Mouse (Mus musculus) limb, embryonic 14.5 days (tissue): ENCODE results near the gene Phf21a. TPM values are rescaled to one million over a fixed set of nuclear protein-coding genes. Genes with fewer than 3 reads are reported as not detected.

Experiments
- ATAC-seq: fragments of 200-750 bp; cut with Nextera tagmentation; 2 replicates; pipeline ENCODE4 v1.8.0; 2017; ENCODE audit warnings: low read depth, moderate number of reproducible peaks, moderate TSS enrichment; ENCODE audit not compliant: low FRiP score
- DNase-seq: peaks from one replicate; pipeline ENCODE4 v3.0.0-alpha.2; 2015; ENCODE audit warnings: low spot score
- H3K27ac ChIP-seq: fragments of 300-500 bp; sonication (generic); replicated peaks from 2 replicates; pipeline ENCODE4 v1.5.1; 2014; ENCODE audit warnings: low read depth, mild to moderate bottlenecking, low read length, moderate library complexity, mixed read lengths
- H3K27me3 ChIP-seq: fragments of 300-500 bp; sonication (generic); 2 replicates; pipeline ENCODE4 v1.6.1; 2014; ENCODE audit warnings: low read length, mixed read lengths; ENCODE audit not compliant: control insufficient read depth, insufficient read depth
- H3K36me3 ChIP-seq: fragments of 300-500 bp; sonication (generic); 2 replicates; pipeline ENCODE4 v1.6.1; 2014; ENCODE audit warnings: mild to moderate bottlenecking, low read length, moderate library complexity, mixed read lengths; ENCODE audit not compliant: control insufficient read depth, insufficient read depth
- H3K4me1 ChIP-seq: fragments of 300-500 bp; sonication (generic); 2 replicates; pipeline ENCODE4 v1.6.1; 2014; ENCODE audit warnings: antibody characterized with exemption, low read length, mixed read lengths; ENCODE audit not compliant: control insufficient read depth, insufficient read depth
- H3K4me2 ChIP-seq: fragments of 300-500 bp; sonication (generic); replicated peaks from 2 replicates; pipeline ENCODE4 v1.6.1; 2014; ENCODE audit warnings: low read depth, mild to moderate bottlenecking, low read length, moderate library complexity; ENCODE audit not compliant: severe bottlenecking
- H3K4me3 ChIP-seq: fragments of 300-500 bp; sonication (generic); replicated peaks from 2 replicates; pipeline ENCODE4 v1.5.1; 2014; ENCODE audit warnings: low read length
- H3K9ac ChIP-seq: fragments of 300-500 bp; sonication (generic); 2 replicates; pipeline ENCODE4 v1.6.1; 2014; ENCODE audit warnings: mild to moderate bottlenecking, low read depth, low read length, moderate library complexity; ENCODE audit not compliant: severe bottlenecking
- H3K9me3 ChIP-seq: fragments of 300-500 bp; sonication (generic); 2 replicates; pipeline ENCODE4 v1.6.1; 2016; ENCODE audit warnings: low read length; ENCODE audit not compliant: control insufficient read depth
- POLR2A ChIP-seq: fragments of 200-500 bp; IDR thresholded peaks from 2 replicates; pipeline ENCODE4 v1.8.0; 2012; ENCODE audit warnings: inconsistent platforms, mild to moderate bottlenecking, moderate library complexity, borderline replicate concordance; ENCODE audit not compliant: insufficient read depth, insufficient read length; ENCODE audit errors: extremely low read depth
- WGBS: fragments of 180-500 bp; shearing (Covaris S2); extraction: QIAGEN DNeasy Blood & Tissue Kit; methylation state at CpG from one replicate; pipeline ENCODE4 v1.1.7; 2014; 5-methylcytosine and 5-hydroxymethylcytosine counted together
- polyA plus RNA-seq, 2 experiments: library from polyadenylated mRNA; depleted of rRNA in 1 of 2; stranded (reverse) in 1 of 2; unstranded in 1 of 2; fragments of >200 nt; fragmentation: Nextera tagmentation in 1 of 2; extraction: Ambion mirVana in 1 of 2; gene quantifications; 2 replicates each; pipeline versions ENCODE4 v1.2.1 to v1.2.3; 2012 to 2014

Gene Phf21a
- polyA plus RNA-seq, 2 experiments: 38.2 to 96.0 TPM

GRCm38 (mm10) chr2:92372767-92373436 lies 280.0 kb downstream of the Phf21a start:
- H3K36me3 ChIP-seq: no peaks in the 10 kb centered on the region; the same call in 1 of the 2 replicates
- H3K27me3 ChIP-seq: no peaks in the 10 kb centered on the region; the same call in 1 of the 2 replicates
- no peak overlapping the region for H3K9ac ChIP-seq
- WGBS: 49% methylated on average over 9 of the region's 9 CpGs
- H3K4me1 ChIP-seq: peaks cover 35% of the 10 kb centered on the region
- no peak for TF ChIP-seq POLR2A
- no peak overlapping the region for H3K4me3 ChIP-seq
- H3K27ac ChIP-seq: no peak overlapping the region
- no peak for ATAC-seq
- DNase-seq: no peak
- H3K4me2 ChIP-seq: no peak overlapping the region
- no peaks in the 10 kb centered on the region for H3K9me3 ChIP-seq

GRCm38 (mm10) chr2:92373437-92373813 lies 280.5 kb downstream of the Phf21a start:
- ATAC-seq (no peak), DNase-seq (no peak)
- no peaks in the 10 kb centered on the region; the same call in 1 of the 2 replicates for H3K27me3 ChIP-seq
- H3K36me3 ChIP-seq: peaks cover under 1% of the 10 kb centered on the region; the same call in 1 of the 2 replicates
- no peak for TF ChIP-seq POLR2A
- no peak overlapping the region for H3K9ac ChIP-seq
- 77% methylated on average over 11 of the region's 11 CpGs for WGBS
- H3K4me2 ChIP-seq: no peak overlapping the region
- H3K27ac ChIP-seq: no peak overlapping the region
- H3K9me3 ChIP-seq: no peaks in the 10 kb centered on the region
- H3K4me1 ChIP-seq: peaks cover 35% of the 10 kb centered on the region
- H3K4me3 ChIP-seq: no peak overlapping the region

- peak; percentile 17; the same call in 1 of the 2 replicates for TF ChIP-seq POLR2A
- peak; percentile 31; the same call in 1 of the 2 replicates for ATAC-seq
- H3K4me1 ChIP-seq: peaks cover 35% of the 10 kb centered on the region
Measured at GRCm38 (mm10) chr2:92374514-92374913, 281.6 kb downstream of the Phf21a start, which contains the start of the genes Pex16 and Large2. Pex16 (plus strand) TSS chr2:92374676. Large2 (minus strand) TSS chr2:92374869.

GRCm38 (mm10) chr2:92375099-92375623 lies 282.2 kb downstream of the Phf21a start:
- DNase-seq (peak; percentile 98), ATAC-seq (peak; percentile 93)
- H3K9me3 ChIP-seq: no peaks in the 10 kb centered on the region
- H3K27ac ChIP-seq: peak overlapping the region; percentile 83
- peaks cover 30% of the 10 kb centered on the region for H3K4me1 ChIP-seq
- peak overlapping the region; percentile 99 for H3K4me2 ChIP-seq
- peaks cover 15% of the 10 kb centered on the region for H3K36me3 ChIP-seq
- H3K4me3 ChIP-seq: peak overlapping the region; percentile 63
- peak overlapping the region; percentile 58 for H3K9ac ChIP-seq
- no peaks in the 10 kb centered on the region; the same call in 1 of the 2 replicates for H3K27me3 ChIP-seq
- 0% methylated on average over 25 of the region's 29 CpGs for WGBS
- no peak for TF ChIP-seq POLR2A

More at GRCm38 (mm10) chr2:92374514-92374913, 281.6 kb downstream of the Phf21a start, which contains the start of the genes Pex16 and Large2:
- Histone ChIP-seq H3K4me3 (peak within 1 kb of the TSS; percentile 63), H3K27ac (peak within 1 kb of the TSS; percentile 83), H3K9me3 (no peaks in the 10 kb centered on the region), H3K4me2 (peak within 1 kb of the TSS; percentile 99), H3K36me3 (peaks cover 11% of the 10 kb centered on the region), H3K27me3 (no peaks in the 10 kb centered on the region; the same call in 1 of the 2 replicates), H3K9ac (peak within 1 kb of the TSS; percentile 58)
- WGBS: 2% methylated on average over 16 of the region's 16 CpGs
- peak; percentile 40 for DNase-seq

- H3K4me3 ChIP-seq: peak overlapping the region; percentile 63
- 14% methylated on average over 10 of the region's 10 CpGs for WGBS
- H3K27me3 ChIP-seq: no peaks in the 10 kb centered on the region; the same call in 1 of the 2 replicates
- peak overlapping the region; percentile 83; the same call in 1 of the 2 replicates for H3K27ac ChIP-seq
- DNase-seq (no peak), ATAC-seq (no peak)
- H3K4me1 ChIP-seq: peaks cover 24% of the 10 kb centered on the region
- H3K9me3 ChIP-seq: no peaks in the 10 kb centered on the region
- no peak for TF ChIP-seq POLR2A
- H3K9ac ChIP-seq: peak overlapping the region; percentile 58
- H3K4me2 ChIP-seq: peak overlapping the region; percentile 99
- peaks cover 19% of the 10 kb centered on the region for H3K36me3 ChIP-seq
Measured at GRCm38 (mm10) chr2:92375788-92376187, 282.9 kb downstream of the Phf21a start.
